Mouse (Mus musculus) activated CD4-positive, CD25-positive, alpha-beta regulatory T cell (primary cell): ENCODE measurements around the gene Gm20918. TPM values are rescaled to one million over a fixed set of nuclear protein-coding genes. Genes with fewer than 3 reads are reported as not detected.

Experiments
- polyA plus RNA-seq, 2 experiments: library from polyadenylated mRNA; unstranded; fragments of 100-300 nt; shearing (Covaris generic); gene quantifications; one replicate each; pipeline ENCODE4 v1.2.1; 2017

Gene Gm20918
- not detected for polyA plus RNA-seq

GRCm38 (mm10) chrY:5043637-5044036, at the start of gene Gm20918:
Gene Gm20918, plus strand, starts transcription at chrY:5043937.

Other genes starting within 250 kb of the Gm20918 start
- under 1 TPM in 1 of 2 experiments, not detected in 1; 0.16 TPM for gene Gm21820, start 205.5 kb downstream of the Gm20918 start, polyA plus RNA-seq